Mouse (Mus musculus): ENCODE data around the gene Vpreb3.

The Vpreb3 gene

GRCm38 (mm10) chr10:75942736-75943477, at the start of gene Vpreb3:
Gene Vpreb3, plus strand, starts transcription at chr10:75943057.
- no peak for DNase-seq

GRCm38 (mm10) chr10:75893089-75893750, 49.6 kb upstream of the Vpreb3 start, which contains the start of gene Derl3:
Gene Derl3, plus strand, starts transcription at chr10:75893413.
- DNase-seq, result peak; percentile 96 to 98

- no peak for DNase-seq
These were observed 48.3 kb upstream of the Vpreb3 start for GRCm38 (mm10) chr10:75894601-75895000.

- DNase-seq, result no peak
These were observed 47.1 kb upstream of the Vpreb3 start for GRCm38 (mm10) chr10:75895730-75896129.

GRCm38 (mm10) chr10:75896208-75896607, 46.6 kb upstream of the Vpreb3 start:
- no peak for DNase-seq

GRCm38 (mm10) chr10:75897373-75897772, 45.5 kb upstream of the Vpreb3 start:
- peak; percentile 81 to 94 for DNase-seq

- no peak for DNase-seq
These were observed 44.8 kb upstream of the Vpreb3 start for GRCm38 (mm10) chr10:75898039-75898564.

GRCm38 (mm10) chr10:75898846-75899245, 44.0 kb upstream of the Vpreb3 start:
- peak; percentile 53 to 69 for DNase-seq

- no peak for DNase-seq
These were observed 38.5 kb upstream of the Vpreb3 start for GRCm38 (mm10) chr10:75904391-75904790.

- DNase-seq, result no peak
These were observed 36.0 kb upstream of the Vpreb3 start for GRCm38 (mm10) chr10:75906882-75907281.

GRCm38 (mm10) chr10:75910698-75911097, 32.2 kb upstream of the Vpreb3 start:
- peak; percentile 25 to 33 for DNase-seq

- DNase-seq, result no peak
These were observed 29.8 kb upstream of the Vpreb3 start for GRCm38 (mm10) chr10:75913013-75913589.

GRCm38 (mm10) chr10:75915557-75915956, 27.3 kb upstream of the Vpreb3 start:
- no peak for DNase-seq

- no peak for DNase-seq
These were observed 26.0 kb upstream of the Vpreb3 start for GRCm38 (mm10) chr10:75916840-75917239.

- DNase-seq, result no peak
These were observed 23.8 kb upstream of the Vpreb3 start for GRCm38 (mm10) chr10:75919026-75919425.

GRCm38 (mm10) chr10:75921026-75921725, 21.7 kb upstream of the Vpreb3 start, which contains the start of gene Smarcb1:
Gene Smarcb1, minus strand, starts transcription at chr10:75921617.
- peak; percentile 96 to 98 for DNase-seq

- peak in 1 of 2 experiments; percentile 48 for DNase-seq
These were observed 20.9 kb upstream of the Vpreb3 start for GRCm38 (mm10) chr10:75921726-75922560.

- DNase-seq, result peak in 1 of 2 experiments; percentile 62
These were observed 18.5 kb upstream of the Vpreb3 start for GRCm38 (mm10) chr10:75924324-75924723.

GRCm38 (mm10) chr10:75926396-75926795, 16.5 kb upstream of the Vpreb3 start:
- no peak for DNase-seq

- peak in 1 of 2 experiments; percentile 57 for DNase-seq
These were observed 12.6 kb upstream of the Vpreb3 start for GRCm38 (mm10) chr10:75930304-75930703.

GRCm38 (mm10) chr10:75931311-75931710, 11.5 kb upstream of the Vpreb3 start:
- DNase-seq, result no peak
